Mouse (Mus musculus) kidney, adult 2 months (tissue): ENCODE measurements around the gene Morc2a.

Experiments
- CTCF ChIP-seq: fragments of 200-500 bp; conservative IDR thresholded peaks from 2 replicates; pipeline ENCODE4 v1.5.1; 2011; ENCODE audit warnings: low read depth, mild to moderate bottlenecking, control low read depth, low read length, moderate library complexity, mixed read lengths; ENCODE audit not compliant: insufficient read depth, insufficient read length
- POLR2A ChIP-seq: fragments of 200-500 bp; IDR thresholded peaks from one replicate; pipeline ENCODE4 v1.6.1; 2011; ENCODE audit warnings: low read depth, low read length, control low read depth

DNA sequence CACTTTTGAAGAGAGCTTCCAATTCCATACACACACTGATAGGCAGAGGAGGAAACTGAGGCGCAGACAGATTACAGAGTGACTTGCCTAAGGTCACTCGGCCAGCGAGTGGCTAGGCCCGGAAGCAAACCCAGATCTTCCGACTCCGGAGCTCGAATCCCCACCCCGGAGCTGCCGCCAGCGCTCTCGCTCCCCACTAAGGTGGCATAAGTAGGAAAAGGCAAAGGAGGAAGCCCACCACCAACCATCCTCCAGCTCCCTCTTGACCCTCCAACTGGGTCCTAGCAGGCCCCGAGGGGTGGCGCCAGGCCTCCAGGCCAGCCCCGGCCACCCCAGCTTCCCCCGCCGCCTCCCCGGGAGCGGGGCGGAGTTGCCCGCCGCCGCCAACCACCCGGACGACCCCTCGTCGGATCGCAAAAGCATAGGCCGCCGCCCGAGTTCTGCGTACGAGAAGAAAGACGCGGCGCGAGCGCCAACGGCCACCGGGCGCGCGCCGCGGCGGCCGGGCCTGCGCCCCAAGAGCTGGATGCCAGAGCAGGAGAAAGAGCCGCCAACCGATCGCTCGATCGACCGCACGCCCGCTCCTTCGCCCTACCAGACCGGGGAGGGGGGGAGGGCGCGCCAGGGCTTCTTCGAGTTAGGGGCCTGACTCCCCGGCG lies 557 bp upstream of the Morc2a start:
- TF ChIP-seq CTCF (no peak), POLR2A (no peak)
